Mouse (Mus musculus) layer of hippocampus, postnatal 36 days (tissue): ENCODE measurements at regions not wholly inside any gene's neighbourhood (a gene's known extent, or its start where the extent isn't known, plus 50 kb on each side); places are given as distances from the start of the nearest gene placed in this dataset.

Source experiments
- DNase-seq, 2 experiments: peaks; one replicate each; pipeline ENCODE4 v3.0.0; 2022

DNA sequence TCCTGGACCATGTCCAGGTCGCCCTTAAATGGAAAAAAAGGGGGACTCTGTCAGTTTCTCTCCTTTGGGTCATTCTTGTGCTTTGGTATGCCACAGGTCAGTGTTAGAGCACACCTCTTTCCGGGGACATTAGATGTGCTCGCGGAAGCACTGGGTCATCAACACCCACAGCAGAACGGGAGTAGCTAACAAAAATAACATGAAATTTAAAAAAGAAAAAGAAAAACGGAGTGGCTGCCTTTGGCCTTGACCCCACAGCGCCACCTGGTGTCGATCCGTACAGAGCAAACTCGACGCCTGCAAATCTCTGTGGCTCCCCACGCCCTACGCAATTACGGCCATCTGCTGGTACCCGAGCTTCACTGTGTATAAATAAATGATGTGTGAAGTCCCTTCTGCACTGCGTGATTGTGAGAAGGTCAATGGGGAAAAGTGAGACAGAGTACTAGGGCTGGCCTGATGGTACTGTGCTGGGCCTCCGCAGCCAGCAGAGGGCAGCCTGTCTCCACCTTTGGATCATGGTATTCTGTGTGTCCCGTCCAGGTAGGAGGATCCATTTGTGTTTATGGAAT is 99.0 kb upstream of the Slc7a12 start:
- DNase-seq, result peak; percentile 56 to 65

DNA sequence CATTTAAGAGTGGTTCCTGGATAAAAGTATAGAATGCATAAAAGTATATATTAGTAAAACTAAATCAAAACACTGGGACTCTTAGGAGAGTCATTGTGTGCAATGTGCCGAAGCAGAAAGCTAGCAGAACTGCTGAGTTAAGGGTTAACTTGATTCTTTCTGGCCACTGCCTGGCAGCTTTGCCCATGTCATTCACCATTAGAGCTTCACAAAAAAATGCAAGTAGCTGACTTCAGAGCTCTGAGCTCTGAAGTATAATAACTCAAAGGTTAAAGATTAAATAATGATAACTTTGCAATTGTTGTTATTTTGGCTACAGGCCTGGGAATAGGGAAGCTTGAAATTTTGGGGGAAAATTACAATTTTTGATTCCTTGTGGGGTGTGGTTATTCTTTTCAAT is 89.8 kb upstream of the Slc7a12 start:
- no peak for DNase-seq

DNA sequence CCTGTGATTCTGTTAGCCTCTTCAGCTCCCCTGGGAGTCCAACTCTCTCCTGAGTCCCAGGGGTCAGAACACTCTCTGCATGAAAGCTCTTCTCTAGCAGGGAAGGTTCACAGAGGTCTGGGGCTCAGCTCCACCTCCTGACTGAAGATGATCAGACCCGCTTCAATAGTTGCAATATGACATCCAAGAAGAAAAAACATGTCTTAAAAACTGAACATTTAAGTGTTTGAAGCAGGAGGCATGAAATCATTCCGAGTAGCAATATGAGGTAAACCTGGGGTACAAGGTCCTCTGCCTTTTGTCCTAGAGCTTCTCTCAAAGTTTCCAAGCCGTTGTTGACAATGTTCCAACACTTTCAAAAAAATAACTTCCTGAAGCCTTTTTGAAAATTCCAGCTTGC is 81.8 kb upstream of the Slc7a12 start:
- no peak for DNase-seq

DNA sequence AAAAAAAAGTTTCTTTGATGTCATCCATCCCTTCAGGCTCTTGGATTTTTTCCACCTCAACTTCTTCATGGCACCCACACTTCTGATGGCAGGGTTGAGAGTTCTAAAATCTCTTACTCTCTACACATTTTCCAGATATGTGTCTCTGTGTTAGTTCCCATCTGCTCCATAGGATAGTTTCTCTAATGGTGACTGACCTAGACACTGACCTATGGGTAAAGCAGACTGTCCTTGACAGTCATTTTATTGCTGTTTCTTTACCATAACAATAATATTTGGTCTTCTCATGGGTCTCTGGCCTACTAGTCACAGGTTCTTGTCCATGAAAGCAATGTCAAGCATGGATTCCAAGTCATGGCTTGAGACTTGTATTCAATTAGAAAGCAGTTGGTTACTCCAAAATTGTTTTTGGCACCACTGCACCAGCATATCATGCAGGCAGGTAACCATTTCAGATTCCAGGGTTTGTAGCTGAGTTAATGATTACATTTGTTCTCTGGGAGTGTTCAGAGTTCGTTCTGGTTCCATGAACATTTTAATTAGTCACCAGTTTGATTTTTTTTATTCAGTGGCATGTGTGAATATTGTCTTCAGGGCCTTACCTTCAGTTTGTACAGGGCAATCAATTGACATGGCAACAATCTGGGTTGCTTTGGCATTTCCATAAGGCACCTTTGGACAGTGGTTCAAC is 71.9 kb upstream of the Slc7a12 start:
- no peak for DNase-seq
